Mouse (Mus musculus): ENCODE data around the gene Ebpl.

DNA sequence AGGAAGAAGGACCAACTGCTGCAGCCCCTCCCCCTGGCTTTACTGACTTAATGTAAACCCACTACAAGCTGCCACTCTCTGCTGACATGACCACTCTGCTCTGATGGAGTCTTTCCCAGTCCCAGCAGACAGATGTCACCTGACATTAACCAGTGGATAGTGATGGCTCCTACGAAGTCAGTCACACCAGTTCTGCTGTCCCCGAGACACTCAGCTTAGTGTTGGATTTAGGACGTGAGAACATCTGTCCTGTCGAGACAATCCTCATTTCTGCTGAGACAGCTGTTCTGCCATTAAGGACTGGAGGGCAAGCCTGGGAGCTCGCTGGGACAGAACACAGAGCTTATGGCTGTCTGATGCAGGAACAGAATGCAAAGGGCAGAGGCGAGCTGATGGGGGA, 9.4 kb downstream of the Ebpl start:
- TF ChIP-seq CTCF (IDR thresholded peaks at IDR 0.05; ENCODE audit: low read depth, low read length) (no peak), POLR2A (IDR thresholded peaks at IDR 0.05; ENCODE audit: insufficient read depth, low read length) (no peak), EP300 (IDR thresholded peaks at IDR 0.05; ENCODE audit: insufficient read depth, low read depth, low read length) (no peak)

All from ES-Bruce4 (cell line).